Mouse (Mus musculus): Measurements from ENCODE around the gene Ankrd7. TPM values are rescaled to one million over a fixed set of nuclear protein-coding genes. Genes with fewer than 3 reads are reported as not detected.
A peak's percentile ranks its signal among the peaks of the same experiment; 100 is the strongest.
"Not testable (repeated sequence)": the region's sequence is repeated elsewhere in the genome, so short reads cannot be mapped to it uniquely, and the experiment has no call there.

The Ankrd7 gene
- polyA plus RNA-seq (2015; fragmentation: Nextera tagmentation; extraction: Ambion mirVana): 0.09 TPM in 1 of 2 replicates, not detected in the other

GRCm38 (mm10) chr6:18866018-18866417 lies at the start of gene Ankrd7:
TSS of gene Ankrd7 (plus strand) at chr6:18866318.
- Histone ChIP-seq H3K9ac (no peak within 1 kb of the TSS), H3K9me3 (replicated peaks) (no peaks in the 10 kb centered on the region), H3K27me3 (no peaks in the 10 kb centered on the region), H3K36me3 (no peaks in the 10 kb centered on the region), H3K4me2 (no peak within 1 kb of the TSS), H3K4me3 (replicated peaks) (no peak within 1 kb of the TSS), H3K4me1 (replicated peaks) (no peaks in the 10 kb centered on the region), H3K27ac (no peak within 1 kb of the TSS)
- DNase-seq (no peak), ATAC-seq (ENCODE audit: low read depth) (no peak)
- 77% methylated on average over 8 of the region's 8 CpGs for WGBS (ENCODE audit: insufficient replicate concordance)

- Histone ChIP-seq H3K9ac (no peak overlapping the region), H3K36me3 (no peaks in the 10 kb centered on the region), H3K9me3 (replicated peaks) (no peaks in the 10 kb centered on the region), H3K27me3 (no peaks in the 10 kb centered on the region), H3K4me3 (replicated peaks) (no peak overlapping the region), H3K4me2 (no peak overlapping the region), H3K4me1 (replicated peaks) (no peaks in the 10 kb centered on the region), H3K27ac (no peak overlapping the region)
- no peak for DNase-seq
- 17% methylated on average over 4 of the region's 4 CpGs for WGBS (ENCODE audit: insufficient replicate concordance)
- no peak for ATAC-seq (ENCODE audit: low read depth)
Measured at GRCm38 (mm10) chr6:18819343-18819742, 46.8 kb upstream of the Ankrd7 start.

DNA sequence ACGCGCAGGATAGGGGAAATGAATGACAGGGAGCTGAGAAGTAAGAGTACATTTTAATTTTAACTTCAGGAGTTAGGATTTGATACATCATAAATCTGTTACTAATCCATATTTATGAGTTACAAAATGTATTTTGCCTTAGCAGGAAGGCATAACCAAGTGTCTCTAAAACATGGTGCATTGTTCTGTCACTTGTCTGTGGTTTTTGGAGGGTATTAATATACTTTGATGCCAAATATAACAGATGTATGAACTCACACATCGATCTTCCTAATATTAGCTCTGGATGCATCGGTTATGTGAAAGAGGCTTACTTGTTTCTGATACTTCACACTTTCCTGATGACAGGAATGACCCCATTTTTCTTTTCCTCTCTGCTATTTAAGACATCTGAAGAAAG lies 45.9 kb upstream of the Ankrd7 start:
- 60% methylated on average over 4 of the region's 4 CpGs for WGBS (ENCODE audit: insufficient replicate concordance)

DNA sequence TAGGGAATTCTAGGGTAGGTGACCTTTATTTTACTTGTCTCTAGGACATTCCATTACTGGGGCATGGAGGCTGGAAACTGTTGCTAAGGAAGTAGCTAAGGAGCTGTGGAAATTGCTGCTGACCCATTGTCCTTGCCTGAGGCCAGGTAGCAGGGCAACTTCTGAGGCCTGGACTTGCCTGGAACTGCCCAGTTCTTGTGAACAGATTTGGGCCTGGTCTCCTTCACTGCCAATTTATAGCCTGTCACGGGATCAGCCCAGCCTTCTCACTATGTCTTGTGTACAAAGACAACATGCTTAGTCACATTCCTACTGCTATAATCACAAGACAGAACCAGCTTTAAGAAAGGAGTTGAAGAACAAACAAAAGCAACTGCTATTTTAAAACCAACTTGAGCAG lies 43.3 kb upstream of the Ankrd7 start:
- Histone ChIP-seq H3K36me3 (no peaks in the 10 kb centered on the region), H3K4me2 (no peak overlapping the region), H3K9ac (no peak overlapping the region), H3K27me3 (no peaks in the 10 kb centered on the region), H3K4me1 (replicated peaks) (no peaks in the 10 kb centered on the region), H3K4me3 (replicated peaks) (no peak overlapping the region), H3K9me3 (replicated peaks) (no peaks in the 10 kb centered on the region), H3K27ac (no peak overlapping the region)
- DNase-seq: no peak
- 60% methylated on average over 1 of the region's 1 CpGs for WGBS (ENCODE audit: insufficient replicate concordance)
- no peak for ATAC-seq (ENCODE audit: low read depth)

More for the DNA sequence above, 45.9 kb upstream of the Ankrd7 start:
- H3K4me3 ChIP-seq (replicated peaks): no peak overlapping the region
- H3K4me2 ChIP-seq: no peak overlapping the region
- H3K27me3 ChIP-seq: no peaks in the 10 kb centered on the region
- no peaks in the 10 kb centered on the region for H3K4me1 ChIP-seq (replicated peaks)
- DNase-seq (no peak), ATAC-seq (ENCODE audit: low read depth) (no peak)
- no peak overlapping the region for H3K9ac ChIP-seq
- H3K27ac ChIP-seq: no peak overlapping the region
- no peaks in the 10 kb centered on the region for H3K9me3 ChIP-seq (replicated peaks)
- H3K36me3 ChIP-seq: no peaks in the 10 kb centered on the region

GRCm38 (mm10) chr6:18832958-18833357 lies 33.2 kb upstream of the Ankrd7 start:
- no peak for ATAC-seq (ENCODE audit: low read depth)
- 49% methylated on average over 1 of the region's 1 CpGs for WGBS (ENCODE audit: insufficient replicate concordance)

DNA sequence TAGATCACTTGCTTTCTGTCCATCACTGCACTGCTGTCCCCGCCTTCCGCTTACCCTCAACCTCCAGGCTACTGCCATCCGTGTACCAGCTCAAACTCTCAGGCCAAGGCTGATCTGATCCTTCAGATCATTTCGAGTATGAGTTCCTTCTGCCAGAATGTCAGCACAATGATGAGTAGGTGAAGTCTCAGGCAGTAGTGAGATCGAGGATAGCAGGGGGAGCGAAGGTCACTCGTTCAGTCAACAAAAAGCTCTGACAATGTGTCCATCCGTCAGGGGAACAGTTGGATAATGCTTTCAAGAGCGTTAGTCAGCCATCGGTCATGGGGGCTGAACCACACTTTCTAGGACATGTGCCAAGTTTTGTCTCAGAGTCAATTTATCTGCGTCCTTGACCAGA lies 21.6 kb upstream of the Ankrd7 start:
- DNase-seq; ATAC-seq (ENCODE audit: low read depth); H3K27ac ChIP-seq; H3K27me3 ChIP-seq; H3K9ac ChIP-seq; H3K9me3 ChIP-seq (replicated peaks); H3K4me2 ChIP-seq; H3K4me3 ChIP-seq (replicated peaks); H3K4me1 ChIP-seq (replicated peaks); H3K36me3 ChIP-seq: not testable (repeated sequence)
- 100% methylated on average over 2 of the region's 11 CpGs for WGBS (ENCODE audit: insufficient replicate concordance)

More at GRCm38 (mm10) chr6:18832958-18833357, 33.2 kb upstream of the Ankrd7 start:
- H3K4me1 ChIP-seq (replicated peaks): no peaks in the 10 kb centered on the region
- no peak for DNase-seq
- H3K9ac ChIP-seq: no peak overlapping the region
- H3K27ac ChIP-seq: no peak overlapping the region
- H3K27me3 ChIP-seq: no peaks in the 10 kb centered on the region
- H3K4me3 ChIP-seq (replicated peaks): no peak overlapping the region
- H3K36me3 ChIP-seq: no peaks in the 10 kb centered on the region
- H3K9me3 ChIP-seq (replicated peaks): no peaks in the 10 kb centered on the region
- no peak overlapping the region for H3K4me2 ChIP-seq

GRCm38 (mm10) chr6:18845571-18845970 lies 20.5 kb upstream of the Ankrd7 start:
- 3% methylated on average over 5 of the region's 7 CpGs for WGBS (ENCODE audit: insufficient replicate concordance)
- not testable (repeated sequence) for ATAC-seq (ENCODE audit: low read depth); H3K9ac ChIP-seq; H3K9me3 ChIP-seq (replicated peaks); DNase-seq; H3K27me3 ChIP-seq; H3K36me3 ChIP-seq; H3K27ac ChIP-seq; H3K4me2 ChIP-seq; H3K4me3 ChIP-seq (replicated peaks)
- peaks cover 12% of the 10 kb centered on the region for H3K4me1 ChIP-seq (replicated peaks)

DNA sequence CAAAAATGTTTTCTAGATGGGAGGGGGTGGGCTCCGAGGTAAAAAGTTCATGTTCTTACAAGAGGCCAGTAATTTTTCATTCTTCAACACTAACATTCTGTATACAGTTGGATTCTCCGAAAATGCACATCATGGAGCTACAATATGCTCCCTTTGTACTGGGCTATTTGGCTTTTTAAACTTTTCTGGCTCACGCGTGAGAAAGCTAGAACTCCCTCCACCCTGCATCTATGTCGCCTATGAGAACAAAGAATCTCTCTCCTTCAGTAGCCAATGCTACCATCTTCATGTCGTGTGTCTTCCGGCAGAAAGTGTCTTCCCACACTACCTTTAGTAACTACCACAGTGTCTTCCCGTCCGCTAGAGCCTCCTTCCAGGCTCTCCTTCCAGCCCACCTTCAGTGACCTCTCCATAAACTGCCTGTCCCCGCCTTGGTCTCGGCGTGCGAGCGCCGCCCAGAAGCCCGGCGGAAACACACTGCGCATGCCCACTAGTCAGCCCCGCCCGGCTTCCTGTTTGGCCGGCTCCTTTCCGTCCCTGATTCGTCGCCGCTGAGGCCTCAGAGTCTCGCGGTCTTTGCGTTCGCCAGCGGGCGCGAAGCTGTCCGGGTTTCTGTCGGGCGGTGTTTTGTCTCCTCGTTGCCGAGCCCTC lies 17.9 kb upstream of the Ankrd7 start, which contains the start of gene Lsm8:
TSS of gene Lsm8 (plus strand) at position 529 of the 651 bp plus-strand sequence.
- H3K36me3 ChIP-seq: peaks cover 21% of the 10 kb centered on the region
- WGBS (ENCODE audit: insufficient replicate concordance): 1% methylated on average over 37 of the region's 37 CpGs
- H3K9me3 ChIP-seq (replicated peaks): no peaks in the 10 kb centered on the region
- DNase-seq (peak; percentile 93), ATAC-seq (ENCODE audit: low read depth) (peak; percentile 100)
- peak within 1 kb of the TSS; percentile 91 for H3K27ac ChIP-seq
- H3K27me3 ChIP-seq: no peaks in the 10 kb centered on the region
- H3K9ac ChIP-seq: peak within 1 kb of the TSS; percentile 95
- H3K4me2 ChIP-seq: peak within 1 kb of the TSS; percentile 75
- H3K4me3 ChIP-seq (replicated peaks): peak within 1 kb of the TSS; percentile 89
- peaks cover 16% of the 10 kb centered on the region for H3K4me1 ChIP-seq (replicated peaks)

DNA sequence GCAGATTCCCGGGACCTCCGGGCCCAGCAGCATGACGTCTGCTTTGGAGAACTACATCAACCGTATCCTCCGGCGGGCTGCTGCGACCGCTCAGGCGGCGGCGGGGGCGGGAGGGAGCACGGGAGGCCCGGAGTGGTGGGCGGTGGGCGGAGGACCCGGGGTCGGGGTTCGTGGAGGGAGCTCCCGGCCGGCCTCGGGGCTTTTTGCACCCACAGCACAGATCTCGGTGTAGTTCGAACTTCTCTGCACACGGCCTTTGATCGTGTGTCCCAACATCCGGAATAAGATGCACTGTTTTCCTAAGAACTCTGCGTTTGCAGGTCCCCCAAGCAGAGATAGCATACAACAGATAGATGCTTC lies 17.4 kb upstream of the Ankrd7 start:
- DNase-seq (no peak), ATAC-seq (ENCODE audit: low read depth) (no peak)
- Histone ChIP-seq H3K36me3 (peaks cover 25% of the 10 kb centered on the region), H3K27ac (peak overlapping the region; percentile 91), H3K9ac (peak overlapping the region; percentile 95), H3K4me3 (replicated peaks) (peak overlapping the region; percentile 89), H3K4me2 (peak overlapping the region; percentile 75), H3K4me1 (replicated peaks) (peaks cover 16% of the 10 kb centered on the region), H3K9me3 (replicated peaks) (no peaks in the 10 kb centered on the region), H3K27me3 (no peaks in the 10 kb centered on the region)
- under 1% methylated on average over 28 of the region's 28 CpGs for WGBS (ENCODE audit: insufficient replicate concordance)

GRCm38 (mm10) chr6:18855323-18855722 lies 10.8 kb upstream of the Ankrd7 start:
- no peak for ATAC-seq (ENCODE audit: low read depth)
- Histone ChIP-seq H3K36me3 (peaks cover 47% of the 10 kb centered on the region), H3K4me3 (replicated peaks) (no peak overlapping the region), H3K9ac (no peak overlapping the region), H3K4me2 (no peak overlapping the region), H3K27me3 (no peaks in the 10 kb centered on the region), H3K4me1 (replicated peaks) (peaks cover 5% of the 10 kb centered on the region; the same call in 1 of the 2 replicates), H3K9me3 (replicated peaks) (no peaks in the 10 kb centered on the region), H3K27ac (no peak overlapping the region)
- DNase-seq: no peak

DNA sequence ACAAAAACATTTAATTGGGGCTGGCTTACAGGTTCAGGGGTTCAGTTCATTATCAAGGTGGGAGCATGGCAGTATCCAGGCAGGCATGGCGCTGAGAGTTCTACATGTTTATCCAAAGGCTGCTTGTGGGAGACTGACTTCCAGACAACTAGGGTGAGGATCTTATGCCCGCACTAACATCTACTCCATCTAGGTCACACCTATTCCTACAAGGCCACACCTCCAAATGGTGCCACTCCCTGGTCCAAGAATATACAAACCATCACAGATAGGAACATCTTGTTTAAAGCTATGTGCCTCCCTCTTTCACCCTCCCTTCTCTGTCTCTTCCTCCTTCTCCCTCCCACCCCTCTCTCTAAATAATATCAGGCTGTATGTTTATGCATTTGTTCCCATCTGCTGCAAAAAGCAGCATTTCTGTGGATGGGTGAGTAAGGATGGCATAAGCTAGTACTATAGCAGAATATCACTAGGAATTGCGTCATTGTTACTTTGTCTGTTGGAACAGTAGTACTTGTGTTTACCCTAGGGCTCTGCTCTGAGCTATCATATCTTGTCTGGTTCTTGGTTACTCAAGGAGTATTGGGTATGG lies 9.5 kb upstream of the Ankrd7 start:
- ATAC-seq (ENCODE audit: low read depth): no peak
- Histone ChIP-seq H3K36me3 (peaks cover 40% of the 10 kb centered on the region), H3K9ac (no peak overlapping the region), H3K4me2 (no peak overlapping the region), H3K4me3 (replicated peaks) (no peak overlapping the region), H3K27me3 (no peaks in the 10 kb centered on the region), H3K4me1 (replicated peaks) (no peaks in the 10 kb centered on the region), H3K27ac (no peak overlapping the region), H3K9me3 (replicated peaks) (no peaks in the 10 kb centered on the region)
- 83% methylated on average over 3 of the region's 3 CpGs for WGBS (ENCODE audit: insufficient replicate concordance)
- DNase-seq: no peak

GRCm38 (mm10) chr6:18889030-18889429 lies 22.9 kb downstream of the Ankrd7 start:
- no peak overlapping the region for H3K4me3 ChIP-seq (replicated peaks)
- H3K9ac ChIP-seq: no peak overlapping the region
- WGBS (ENCODE audit: insufficient replicate concordance): 59% methylated on average over 2 of the region's 2 CpGs
- no peaks in the 10 kb centered on the region for H3K36me3 ChIP-seq
- H3K4me2 ChIP-seq: no peak overlapping the region
- H3K4me1 ChIP-seq (replicated peaks): no peaks in the 10 kb centered on the region
- H3K27ac ChIP-seq: no peak overlapping the region
- no peaks in the 10 kb centered on the region for H3K27me3 ChIP-seq
- ATAC-seq (ENCODE audit: low read depth): no peak
- no peak for DNase-seq
- H3K9me3 ChIP-seq (replicated peaks): no peaks in the 10 kb centered on the region
